Comparison of ENCODE assay signal across 7 mouse cellular contexts in genomic region chr4:83383899-83384490, GRCm38 (mm10). TPM values are rescaled to one million over a fixed set of nuclear protein-coding genes. Genes with fewer than 3 reads are reported as not detected.
DNase-seq lines count a peak whose midpoint lies in the region; ATAC-seq lines count a peak whose summit lies in the region.

No protein-coding gene starts in this region.

- intact Hi-C loops in left cerebral cortex, postnatal 4 days (cut with DNase I): no loop called here
- intact Hi-C loops in heart, postnatal 36 days (cut with DNase I): loop anchor here (10.0 kb wide), 1 partner anchor 191 kb away; no protein-coding TSS in a partner anchor

- DNase-seq in left cerebral cortex, postnatal 4 days: peak; percentile 60
- DNase-seq in left cerebral cortex, adult 11 months (ENCODE audit: low spot score): no peak
- DNase-seq in MEL-GATA-1-ER (ENCODE audit: extremely low read depth, low read depth): peak; percentile 72
- peak; percentile 53 to 58 for DNase-seq in heart, postnatal 36 days
- no peak for DNase-seq in frontal cortex, postnatal 25 days (ENCODE audit: low spot score in 2 of 2)

- 0 out of 2 replicates have a peak, but pooled peaks have one; percentile 23 for ATAC-seq in cerebellum, adult (ENCODE audit: insufficient number of reproducible peaks, low FRiP score, low TSS enrichment)
- ATAC-seq in megakaryocyte-erythroid progenitor cell, adult 5-6 weeks (replicated peaks; ENCODE audit: low FRiP score, low TSS enrichment, poor library complexity, severe bottlenecking): peak; percentile 97

RNA-seq across cellular contexts. Expression of gene Snapc3, which starts 33.5 kb away (rescaled TPM):
- total RNA-seq in left cerebral cortex, postnatal 4 days (2021): 10 to 100 TPM; 47.5 to 56.5 TPM
- total RNA-seq in heart, postnatal 36 days (2021): 10 to 100 TPM; 14.2 to 20.6 TPM
- 24.2 and 28.9 TPM in 2 replicates for total RNA-seq in megakaryocyte-erythroid progenitor cell, adult 5-6 weeks (2014; fragmentation: Nextera tagmentation)
- 47.7 and 49.1 TPM in 2 replicates for total RNA-seq in megakaryocyte-erythroid progenitor cell, adult 5-6 weeks (2017)

RNA-seq across cellular contexts. Expression of gene Ttc39b, which starts 59.9 kb away (rescaled TPM):
- 10 to 100 TPM; 19.7 to 22.8 TPM for total RNA-seq in left cerebral cortex, postnatal 4 days (2021)
- 10 to 100 TPM; 14.4 to 22.7 TPM for total RNA-seq in heart, postnatal 36 days (2021)
- 7.9 and 11.5 TPM in 2 replicates for total RNA-seq in megakaryocyte-erythroid progenitor cell, adult 5-6 weeks (2014; fragmentation: Nextera tagmentation)
- 8.5 and 20.1 TPM in 2 replicates for total RNA-seq in megakaryocyte-erythroid progenitor cell, adult 5-6 weeks (2017)

Comparison
In these comparisons a context has a peak if more than half of its experiments do, and no peak if none do; other contexts are left out.
1. DNase-seq: peak in left cerebral cortex, postnatal 4 days (single experiment), MEL-GATA-1-ER (single experiment) and heart, postnatal 36 days (2 of 2); none in left cerebral cortex, adult 11 months (single experiment) and frontal cortex, postnatal 25 days (0 of 2).